ENCODE assay signal across 12 mouse cellular contexts in genomic region chr4:148905295-148905694, GRCm38 (mm10).
DNase-seq lines count a peak whose midpoint lies in the region; ATAC-seq lines count a peak whose summit lies in the region.
"Had no signal": no experiment of that assay in that cellular context is flagged by ENCODE, and none has a peak within 500 bp of the region (broad histone marks: within the 10 kb centered on the region; RNA-seq: fewer than 3 reads in every experiment).

No protein-coding gene starts in this region.

- H3K27ac ChIP-seq in heart, embryonic 13.5 days (replicated peaks), result peak overlapping the region; percentile 21; the same call in 1 of the 2 replicates
- H3K27ac ChIP-seq: embryonic facial prominence, embryonic 13.5 days; liver, embryonic 15.5 days had no signal

- peaks cover 26% of the 10 kb centered on the region for H3K27me3 ChIP-seq in heart, embryonic 13.5 days (replicated peaks)

- intact Hi-C loops in left cerebral cortex, postnatal 14 days (cut with DNase I), result no loop called here

- H3K9ac ChIP-seq in heart, embryonic 13.5 days, result no peak overlapping the region
- H3K9ac ChIP-seq: embryonic facial prominence, embryonic 13.5 days; liver, embryonic 15.5 days; midbrain, embryonic 13.5 days had no signal

- DNase-seq in heart, postnatal 4 days, result no peak
- peak; percentile 43 for DNase-seq in brain, adult 2 months (ENCODE audit: low read depth, low spot score)
- peak; percentile 24 for DNase-seq in cerebellum, adult 8-10 months
- DNase-seq in gonadal fat pad, adult 2 months (ENCODE audit: low read depth), result peak; percentile 87
- DNase-seq in left cerebral cortex, postnatal 14 days (ENCODE audit: low spot score in 2 of 2), result no peak
- no peak for DNase-seq in ovary, postnatal 36 days (ENCODE audit: low spot score)
- DNase-seq: adrenal gland, postnatal 36 days; spleen, adult 18-20 months had no signal

- 89% methylated on average over 7 of the region's 7 CpGs for WGBS in heart, embryonic 13.5 days

- no peaks in the 10 kb centered on the region for H3K9me3 ChIP-seq in heart, embryonic 13.5 days
- H3K9me3 ChIP-seq: embryonic facial prominence, embryonic 13.5 days; liver, embryonic 15.5 days; midbrain, embryonic 13.5 days had no signal

- no peak overlapping the region for H3K4me2 ChIP-seq in heart, embryonic 13.5 days
- H3K4me2 ChIP-seq: embryonic facial prominence, embryonic 13.5 days; liver, embryonic 15.5 days; midbrain, embryonic 13.5 days had no signal

- 0 out of 2 replicates have a peak, but pooled peaks cover 12% of the 10 kb centered on the region for H3K36me3 ChIP-seq in heart, embryonic 13.5 days
- H3K36me3 ChIP-seq: embryonic facial prominence, embryonic 13.5 days; liver, embryonic 15.5 days; midbrain, embryonic 13.5 days had no signal

- no peak for ATAC-seq in heart, embryonic 13.5 days (ENCODE audit: extremely low read depth, insufficient number of reproducible peaks, low FRiP score, low TSS enrichment)
- ATAC-seq: midbrain, embryonic 13.5 days had no signal

- no peak overlapping the region for H3K4me3 ChIP-seq in heart, embryonic 13.5 days
- H3K4me3 ChIP-seq: embryonic facial prominence, embryonic 13.5 days; liver, embryonic 15.5 days; midbrain, embryonic 13.5 days had no signal

- peaks cover 88% of the 10 kb centered on the region for H3K4me1 ChIP-seq in heart, embryonic 13.5 days

Comparison
In these comparisons a context has a peak if more than half of its experiments do, and no peak if none do; other contexts are left out.
1. DNase-seq: peak in brain, adult 2 months (single experiment), cerebellum, adult 8-10 months (single experiment) and gonadal fat pad, adult 2 months (single experiment); none in heart, postnatal 4 days (single experiment), left cerebral cortex, postnatal 14 days (0 of 2) and ovary, postnatal 36 days (single experiment).